Mouse (Mus musculus) NIH3T3 (cell line): ENCODE results near the gene Lsm14b.
A peak's percentile ranks its signal among the peaks of the same experiment; 100 is the strongest.

Source experiments
- DNase-seq: peaks from one replicate; pipeline ENCODE4 v3.0.0-alpha.2; 2012; ENCODE audit warnings: low read depth

Gene Lsm14b

DNA sequence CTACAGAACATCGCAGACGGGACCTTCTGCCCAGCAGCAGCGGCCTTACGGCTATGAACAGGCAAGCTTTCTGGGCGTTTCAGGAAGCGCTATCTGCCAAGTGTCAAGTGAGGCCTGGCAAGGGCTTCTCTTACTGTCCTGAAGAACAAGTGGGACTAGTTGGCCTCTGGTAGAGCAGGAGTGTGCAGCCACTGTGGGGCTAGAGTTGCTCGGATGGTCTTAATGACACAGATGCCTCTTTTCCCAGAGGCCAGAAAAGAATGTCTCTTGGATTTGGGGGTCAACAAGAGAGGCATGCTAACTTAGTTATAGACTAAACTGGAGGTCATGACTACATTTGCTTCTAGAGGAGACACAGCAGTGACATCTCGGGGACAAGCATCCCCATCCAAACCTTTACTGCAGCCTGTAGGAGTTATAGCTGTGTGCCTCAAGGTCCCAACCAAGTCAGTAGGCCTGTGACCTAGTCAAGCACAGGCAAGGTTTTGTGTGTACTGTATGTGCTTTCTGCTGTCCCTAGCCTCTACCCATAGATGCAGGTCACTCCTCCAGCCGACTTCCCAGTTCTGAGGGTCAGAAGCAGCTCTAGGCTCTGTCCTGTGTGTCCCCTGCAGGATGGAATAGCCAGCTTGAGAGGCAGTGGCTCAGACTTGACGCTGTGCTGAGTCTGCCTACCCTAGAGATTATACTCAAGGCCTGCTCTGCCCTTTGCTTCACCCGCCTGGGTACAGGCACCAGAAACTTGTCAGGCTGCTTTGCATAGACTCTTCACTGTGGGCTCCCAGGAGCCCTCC, 38.7 kb downstream of the Lsm14b start:
- DNase-seq = no peak

DNA sequence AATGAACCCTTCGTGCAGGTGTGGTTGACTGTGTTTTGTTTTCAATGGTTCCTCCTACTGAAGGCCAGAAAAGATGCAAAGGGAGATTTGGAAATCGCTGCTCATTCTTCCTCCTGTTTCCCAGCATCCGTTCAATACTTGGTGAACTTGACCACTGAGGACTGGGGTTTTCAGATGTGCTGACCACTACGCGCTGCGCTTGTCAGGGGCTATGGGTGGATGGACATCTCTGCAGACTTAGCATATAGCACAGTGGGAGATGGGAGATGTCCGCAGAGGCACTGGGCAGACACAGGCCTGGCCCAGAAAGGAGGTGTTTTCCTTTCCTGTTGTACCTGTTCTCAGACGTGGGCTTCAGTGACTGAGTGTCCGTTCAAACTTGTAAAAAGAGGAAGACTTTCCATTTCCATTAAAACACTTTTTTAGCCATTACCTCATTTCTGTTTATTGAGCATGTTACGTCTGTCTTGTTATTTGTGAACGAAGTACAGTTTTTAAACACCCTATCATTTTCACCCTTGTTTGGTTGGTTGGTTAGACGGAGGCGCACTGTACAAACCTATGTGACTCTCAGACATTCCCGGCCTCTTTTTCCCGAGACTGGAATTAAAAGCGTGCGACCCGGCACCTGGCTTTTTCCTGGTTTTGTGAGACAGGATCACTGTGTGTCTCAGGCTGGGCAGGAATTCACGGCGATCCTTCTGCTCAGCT, 45.1 kb downstream of the Lsm14b start:
- DNase-seq = no peak

DNA sequence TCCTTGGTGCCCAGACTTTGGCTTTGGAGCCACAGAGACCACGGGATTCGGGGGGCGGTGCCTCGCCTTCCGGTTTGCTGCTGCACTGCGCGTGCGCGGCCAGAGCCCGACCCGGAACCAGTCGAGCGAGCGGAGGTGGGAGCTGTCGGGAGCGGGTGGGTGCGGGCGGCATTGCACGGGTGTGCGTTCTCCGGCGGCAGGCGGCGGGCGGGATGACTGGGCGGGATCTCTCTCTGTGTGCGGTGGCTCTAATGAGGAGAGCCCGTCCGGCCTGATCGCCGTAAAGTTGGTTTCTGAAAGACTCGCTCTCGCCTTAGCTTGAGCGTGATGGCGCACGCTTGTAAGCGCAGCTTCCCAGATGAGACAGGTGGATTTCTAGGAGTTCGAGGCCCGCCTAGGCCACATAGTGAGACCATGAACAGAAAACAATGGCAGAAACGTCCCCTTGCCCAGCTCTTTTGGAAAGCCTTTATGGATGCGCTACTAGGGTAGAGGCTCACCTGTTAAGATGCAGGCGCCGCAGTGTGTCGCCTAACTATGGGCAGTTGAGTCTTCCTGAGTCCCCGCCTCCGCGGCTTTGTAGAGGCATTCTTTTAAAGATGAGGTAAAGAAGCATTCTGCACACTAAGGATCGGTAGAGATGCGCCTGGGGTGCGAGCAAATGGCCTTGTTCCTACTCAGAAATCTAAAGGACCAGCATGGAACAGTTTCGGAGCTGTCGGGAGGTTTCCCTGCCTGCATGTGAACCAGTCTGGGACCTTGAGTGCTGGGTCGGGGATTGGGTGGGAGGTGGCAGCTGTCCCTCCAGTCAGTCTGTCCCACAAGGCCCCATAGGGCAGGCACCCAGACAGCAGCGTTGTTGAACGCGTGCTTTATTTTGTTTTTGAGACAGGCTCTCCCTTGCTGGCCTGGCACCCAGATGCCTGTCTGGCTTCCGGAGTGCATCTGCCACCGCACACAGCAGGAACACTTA, 46.0 kb downstream of the Lsm14b start, which contains the start of gene Mtg2:
Gene Mtg2, plus strand, starts transcription at position 108 of the 973 bp plus-strand sequence.
- peak; percentile 96 for DNase-seq

DNA sequence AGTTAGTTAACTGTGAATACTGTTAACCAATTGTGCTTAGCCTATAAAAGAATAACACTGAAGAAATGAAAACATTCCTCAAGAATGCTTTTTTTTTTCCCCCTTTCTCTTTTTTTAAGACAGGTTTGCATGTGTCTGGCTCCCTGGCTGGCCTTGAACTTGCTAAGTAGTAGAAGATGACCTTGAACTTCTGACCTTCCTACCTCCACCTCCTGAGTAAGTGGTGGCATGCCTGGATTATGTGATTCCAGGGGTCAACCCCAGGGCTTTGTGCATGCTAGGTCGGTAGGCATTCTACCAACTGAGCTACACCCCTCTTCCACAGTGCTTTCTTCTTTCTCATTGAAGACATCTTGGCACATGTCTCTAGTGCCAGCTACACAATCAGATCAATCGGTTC, 46.9 kb downstream of the Lsm14b start:
- DNase-seq = no peak

DNA sequence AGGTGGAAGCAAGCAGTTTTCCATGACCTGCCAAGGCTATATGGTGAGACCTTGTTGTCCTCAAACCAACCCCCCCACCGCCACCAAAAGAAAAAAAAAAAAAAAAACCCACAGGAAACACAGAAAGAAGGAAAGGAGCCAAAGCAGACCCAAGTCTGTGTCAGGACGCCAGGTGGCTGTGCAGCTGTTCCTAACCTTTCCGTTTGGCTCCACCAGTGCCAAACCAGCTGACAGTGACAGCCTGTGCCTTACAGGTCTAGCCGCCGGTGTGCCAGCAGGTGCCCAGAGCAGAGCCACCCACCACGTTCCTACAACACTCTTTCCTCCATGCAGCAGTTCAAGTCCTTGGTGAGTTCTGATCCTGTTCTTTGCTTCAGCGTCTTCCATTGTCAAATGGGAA, 48.1 kb downstream of the Lsm14b start:
- no peak for DNase-seq

DNA sequence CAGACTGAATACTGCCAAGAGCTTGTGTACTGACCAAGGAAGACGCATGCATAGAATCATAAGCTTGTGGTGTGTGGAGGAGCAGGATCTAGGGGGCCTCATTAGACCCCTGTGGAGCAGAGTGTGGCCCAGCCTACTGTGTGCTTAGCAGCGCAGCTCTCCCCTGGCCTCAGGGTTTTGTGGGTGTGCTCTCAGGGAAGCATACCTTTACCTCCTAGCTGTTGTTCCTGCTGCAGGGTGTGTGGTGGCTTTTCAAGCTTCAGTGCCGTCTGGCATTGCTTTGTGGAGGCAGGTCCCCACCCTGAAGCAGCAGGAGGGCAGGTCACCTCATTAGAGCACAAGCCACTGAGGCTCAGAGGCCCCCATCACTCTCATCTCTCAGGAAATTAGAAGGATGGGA, 52.8 kb downstream of the Lsm14b start:
- no peak for DNase-seq

DNA sequence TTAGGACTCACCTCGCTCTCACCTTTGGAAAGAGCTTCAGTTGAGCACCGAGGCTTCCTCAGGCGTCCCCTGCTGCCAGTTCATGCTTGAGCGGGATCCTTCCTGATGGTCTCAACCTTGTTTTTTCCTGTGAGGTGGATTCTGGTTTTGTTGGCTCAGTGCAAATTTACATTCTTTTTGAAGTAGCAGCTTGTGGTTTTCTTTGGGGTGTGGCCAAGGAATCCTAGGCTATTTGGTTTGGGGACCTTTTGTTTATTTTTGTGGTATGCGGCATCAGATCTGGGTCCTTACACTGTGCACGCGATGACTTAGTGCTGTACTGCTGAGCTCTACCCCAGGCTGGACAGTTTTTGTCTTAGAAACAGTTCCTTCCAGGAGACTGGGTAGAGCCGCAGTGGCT, 55.9 kb downstream of the Lsm14b start:
- DNase-seq = no peak

DNA sequence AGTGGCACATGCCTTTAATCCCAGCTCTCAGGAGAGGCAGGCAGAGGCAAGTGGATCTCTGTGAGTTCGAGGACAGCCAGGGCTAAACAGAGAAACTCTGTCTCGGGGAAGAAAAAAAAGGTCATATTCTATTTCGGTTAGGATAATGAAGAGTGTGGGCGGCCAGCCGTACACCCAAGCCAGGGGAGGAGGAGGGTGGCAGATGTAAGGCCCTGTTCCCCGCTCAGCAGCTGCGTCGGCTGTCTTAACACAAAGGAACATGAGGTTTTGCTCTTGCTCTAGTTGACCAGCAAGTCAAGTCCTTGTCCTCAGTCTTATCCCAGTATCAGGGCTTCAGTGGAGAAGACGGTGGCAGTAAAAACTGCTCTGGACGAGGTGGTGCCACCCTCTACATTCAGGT, 58.3 kb downstream of the Lsm14b start:
- DNase-seq = no peak

DNA sequence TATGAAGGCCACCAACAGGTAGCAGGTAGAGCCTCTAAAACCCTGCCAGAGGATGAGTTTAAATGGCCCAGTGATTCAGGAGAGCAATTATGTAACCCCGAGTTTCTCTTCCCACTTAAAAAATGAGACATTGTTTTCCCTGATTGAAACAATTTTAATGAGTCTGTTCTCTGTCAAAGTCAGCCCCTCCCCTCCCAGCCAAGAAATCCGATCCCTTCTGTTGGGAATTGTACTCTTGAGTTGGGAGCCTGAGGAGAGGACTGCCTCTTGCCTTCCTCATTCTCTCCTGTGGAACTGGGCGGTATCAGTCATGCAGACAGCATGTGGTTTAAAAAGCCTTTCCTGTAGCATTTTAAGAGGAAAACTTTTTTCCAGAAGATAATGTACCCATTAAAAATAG, 59.8 kb downstream of the Lsm14b start:
- DNase-seq = peak; percentile 24
